Mouse (Mus musculus): ENCODE results near the gene Cntln. TPM values are rescaled to one million over a fixed set of nuclear protein-coding genes. Genes with fewer than 3 reads are reported as not detected.

Gene Cntln
- polyA plus RNA-seq, 1 experiment from 2014 or later: 6.9 TPM

DNA sequence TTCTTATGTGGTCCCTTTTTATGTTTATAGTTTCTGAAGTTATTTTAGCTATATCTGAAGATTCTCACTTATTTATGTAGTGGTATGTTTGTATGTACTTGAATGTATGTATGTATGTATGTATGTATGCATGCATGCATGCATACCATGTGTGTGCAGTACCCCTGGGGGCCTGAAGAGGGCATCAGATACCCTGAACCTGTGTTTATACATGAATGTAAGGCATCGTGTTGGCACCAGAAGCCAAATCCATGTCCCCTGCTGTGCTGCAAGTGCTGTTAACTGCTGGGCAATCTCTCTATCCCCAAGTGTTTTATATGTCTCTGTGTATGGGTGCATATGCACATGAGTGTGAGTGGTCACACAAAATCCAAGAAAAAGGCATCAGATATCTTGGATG, 34.3 kb downstream of the Cntln start:
- H3K4me2 ChIP-seq (ENCODE audit: low read length): no peak overlapping the region
- H3K27ac ChIP-seq (ENCODE audit: low read depth, low read length): no peak overlapping the region
- H3K4me1 ChIP-seq (ENCODE audit: control insufficient read depth, insufficient read depth, low read length): no peaks in the 10 kb centered on the region
- H3K9me3 ChIP-seq (replicated peaks; ENCODE audit: control insufficient read depth, low read length): no peaks in the 10 kb centered on the region
- no peak overlapping the region for H3K4me3 ChIP-seq (ENCODE audit: low read depth, low read length)
- DNase-seq (ENCODE audit: low spot score): no peak
- no peak for ATAC-seq
- no peaks in the 10 kb centered on the region for H3K27me3 ChIP-seq (replicated peaks; ENCODE audit: control insufficient read depth, insufficient read depth, low read length)
- 91% methylated on average over 1 of the region's 1 CpGs for WGBS
- no peak overlapping the region for H3K9ac ChIP-seq (ENCODE audit: low read length)
- H3K36me3 ChIP-seq (ENCODE audit: control insufficient read depth, insufficient read depth, low read length): no peaks in the 10 kb centered on the region

- Histone ChIP-seq H3K9me3 (replicated peaks; ENCODE audit: control insufficient read depth, low read length) (0 out of 2 replicates have a peak, but pooled peaks cover 2% of the 10 kb centered on the region), H3K9ac (ENCODE audit: low read length) (no peak overlapping the region)
- DNase-seq (ENCODE audit: low spot score): no peak
These were observed 50.3 kb downstream of the Cntln start for GRCm38 (mm10) chr4:84934342-84934929.

DNA sequence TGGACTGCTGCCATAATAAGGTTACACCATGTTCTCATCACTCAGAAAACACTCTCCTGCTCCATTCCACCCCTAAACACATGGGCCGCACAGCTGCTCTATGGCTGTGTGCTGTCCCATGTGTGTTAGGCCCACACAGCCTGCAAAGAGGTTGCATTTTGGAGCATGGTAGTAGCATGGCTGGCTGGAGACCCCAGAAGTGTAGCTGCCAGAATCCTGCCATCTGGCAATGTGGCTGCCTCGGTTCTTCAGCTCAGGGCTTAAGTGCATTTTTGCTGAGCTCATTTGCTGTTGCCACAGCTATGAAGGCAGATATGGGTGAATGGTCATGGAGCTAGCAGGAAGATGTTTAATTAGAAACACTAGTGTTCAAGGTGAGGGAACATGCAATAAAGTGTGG, 58.0 kb downstream of the Cntln start:
- Histone ChIP-seq H3K4me2 (ENCODE audit: low read length) (no peak overlapping the region), H3K27ac (ENCODE audit: low read depth, low read length) (no peak overlapping the region), H3K36me3 (ENCODE audit: control insufficient read depth, insufficient read depth, low read length) (no peaks in the 10 kb centered on the region), H3K9me3 (replicated peaks; ENCODE audit: control insufficient read depth, low read length) (no peaks in the 10 kb centered on the region), H3K27me3 (replicated peaks; ENCODE audit: control insufficient read depth, insufficient read depth, low read length) (no peaks in the 10 kb centered on the region), H3K4me3 (ENCODE audit: low read depth, low read length) (no peak overlapping the region), H3K4me1 (ENCODE audit: control insufficient read depth, insufficient read depth, low read length) (peaks cover 4% of the 10 kb centered on the region; the same call in 1 of the 2 replicates), H3K9ac (ENCODE audit: low read length) (no peak overlapping the region)
- peak; percentile 62; the same call in 1 of the 2 replicates for ATAC-seq
- 52% methylated on average over 2 of the region's 2 CpGs for WGBS
- peak; percentile 37 for DNase-seq (ENCODE audit: low spot score)

More at GRCm38 (mm10) chr4:84934342-84934929, 50.3 kb downstream of the Cntln start:
- Histone ChIP-seq H3K4me2 (ENCODE audit: low read length) (no peak overlapping the region), H3K4me3 (ENCODE audit: low read depth, low read length) (no peak overlapping the region), H3K27ac (ENCODE audit: low read depth, low read length) (no peak overlapping the region), H3K4me1 (ENCODE audit: control insufficient read depth, insufficient read depth, low read length) (no peaks in the 10 kb centered on the region), H3K36me3 (ENCODE audit: control insufficient read depth, insufficient read depth, low read length) (no peaks in the 10 kb centered on the region), H3K27me3 (replicated peaks; ENCODE audit: control insufficient read depth, insufficient read depth, low read length) (no peaks in the 10 kb centered on the region)
- ATAC-seq: no peak
- 91% methylated on average over 6 of the region's 6 CpGs for WGBS

GRCm38 (mm10) chr4:84942651-84943050, 58.5 kb downstream of the Cntln start:
- ATAC-seq (no peak), DNase-seq (ENCODE audit: low spot score) (no peak)
- Histone ChIP-seq H3K27me3 (replicated peaks; ENCODE audit: control insufficient read depth, insufficient read depth, low read length) (no peaks in the 10 kb centered on the region), H3K36me3 (ENCODE audit: control insufficient read depth, insufficient read depth, low read length) (no peaks in the 10 kb centered on the region), H3K27ac (ENCODE audit: low read depth, low read length) (no peak overlapping the region), H3K9me3 (replicated peaks; ENCODE audit: control insufficient read depth, low read length) (no peaks in the 10 kb centered on the region), H3K4me2 (ENCODE audit: low read length) (no peak overlapping the region), H3K4me3 (ENCODE audit: low read depth, low read length) (no peak overlapping the region), H3K4me1 (ENCODE audit: control insufficient read depth, insufficient read depth, low read length) (peaks cover 4% of the 10 kb centered on the region; the same call in 1 of the 2 replicates), H3K9ac (ENCODE audit: low read length) (no peak overlapping the region)
- 71% methylated on average over 2 of the region's 2 CpGs for WGBS

- Histone ChIP-seq H3K27ac (ENCODE audit: low read depth, low read length) (no peak overlapping the region), H3K4me3 (ENCODE audit: low read depth, low read length) (no peak overlapping the region), H3K9me3 (replicated peaks; ENCODE audit: control insufficient read depth, low read length) (no peaks in the 10 kb centered on the region), H3K4me1 (ENCODE audit: control insufficient read depth, insufficient read depth, low read length) (peaks cover 4% of the 10 kb centered on the region; the same call in 1 of the 2 replicates), H3K9ac (ENCODE audit: low read length) (no peak overlapping the region), H3K36me3 (ENCODE audit: control insufficient read depth, insufficient read depth, low read length) (no peaks in the 10 kb centered on the region), H3K27me3 (replicated peaks; ENCODE audit: control insufficient read depth, insufficient read depth, low read length) (no peaks in the 10 kb centered on the region), H3K4me2 (ENCODE audit: low read length) (no peak overlapping the region)
- DNase-seq (ENCODE audit: low spot score): peak; percentile 6
- no peak for ATAC-seq
- 80% methylated on average over 4 of the region's 4 CpGs for WGBS
These were observed 60.0 kb downstream of the Cntln start for GRCm38 (mm10) chr4:84944100-84944499.

DNA sequence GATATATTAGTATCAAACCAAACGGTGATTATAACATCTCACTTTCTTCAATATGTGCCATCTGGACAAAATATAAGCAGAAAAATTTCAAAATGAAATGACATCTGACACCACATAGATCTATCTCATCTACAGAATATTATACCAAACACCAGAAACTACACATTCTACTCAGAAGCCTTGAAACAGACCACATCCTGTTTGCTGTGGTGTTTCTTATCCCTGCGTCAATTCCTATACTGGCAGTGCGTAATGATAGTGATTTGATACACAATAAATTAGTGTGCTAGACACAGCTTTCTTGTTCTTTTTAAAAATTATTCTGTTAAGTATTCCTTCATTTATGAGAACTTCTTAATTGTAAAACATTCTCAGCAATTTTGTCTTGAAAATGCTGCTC, 62.3 kb downstream of the Cntln start:
- Histone ChIP-seq H3K4me3 (ENCODE audit: low read depth, low read length) (no peak overlapping the region), H3K36me3 (ENCODE audit: control insufficient read depth, insufficient read depth, low read length) (no peaks in the 10 kb centered on the region), H3K9me3 (replicated peaks; ENCODE audit: control insufficient read depth, low read length) (no peaks in the 10 kb centered on the region), H3K27me3 (replicated peaks; ENCODE audit: control insufficient read depth, insufficient read depth, low read length) (no peaks in the 10 kb centered on the region), H3K27ac (ENCODE audit: low read depth, low read length) (no peak overlapping the region), H3K4me1 (ENCODE audit: control insufficient read depth, insufficient read depth, low read length) (peaks cover 4% of the 10 kb centered on the region; the same call in 1 of the 2 replicates), H3K9ac (ENCODE audit: low read length) (no peak overlapping the region), H3K4me2 (ENCODE audit: low read length) (no peak overlapping the region)
- DNase-seq (ENCODE audit: low spot score) (no peak), ATAC-seq (no peak)
- 86% methylated on average over 3 of the region's 3 CpGs for WGBS

GRCm38 (mm10) chr4:84976875-84977646, 93.0 kb downstream of the Cntln start:
- Histone ChIP-seq H3K4me3 (ENCODE audit: low read depth, low read length) (no peak overlapping the region), H3K27me3 (replicated peaks; ENCODE audit: control insufficient read depth, insufficient read depth, low read length) (no peaks in the 10 kb centered on the region), H3K36me3 (ENCODE audit: control insufficient read depth, insufficient read depth, low read length) (no peaks in the 10 kb centered on the region), H3K27ac (ENCODE audit: low read depth, low read length) (no peak overlapping the region), H3K9ac (ENCODE audit: low read length) (no peak overlapping the region), H3K4me2 (ENCODE audit: low read length) (no peak overlapping the region), H3K9me3 (replicated peaks; ENCODE audit: control insufficient read depth, low read length) (no peaks in the 10 kb centered on the region), H3K4me1 (ENCODE audit: control insufficient read depth, insufficient read depth, low read length) (no peaks in the 10 kb centered on the region)
- ATAC-seq: no peak
- peak; percentile 3 for DNase-seq (ENCODE audit: low spot score)
- 65% methylated on average over 7 of the region's 7 CpGs for WGBS

DNA sequence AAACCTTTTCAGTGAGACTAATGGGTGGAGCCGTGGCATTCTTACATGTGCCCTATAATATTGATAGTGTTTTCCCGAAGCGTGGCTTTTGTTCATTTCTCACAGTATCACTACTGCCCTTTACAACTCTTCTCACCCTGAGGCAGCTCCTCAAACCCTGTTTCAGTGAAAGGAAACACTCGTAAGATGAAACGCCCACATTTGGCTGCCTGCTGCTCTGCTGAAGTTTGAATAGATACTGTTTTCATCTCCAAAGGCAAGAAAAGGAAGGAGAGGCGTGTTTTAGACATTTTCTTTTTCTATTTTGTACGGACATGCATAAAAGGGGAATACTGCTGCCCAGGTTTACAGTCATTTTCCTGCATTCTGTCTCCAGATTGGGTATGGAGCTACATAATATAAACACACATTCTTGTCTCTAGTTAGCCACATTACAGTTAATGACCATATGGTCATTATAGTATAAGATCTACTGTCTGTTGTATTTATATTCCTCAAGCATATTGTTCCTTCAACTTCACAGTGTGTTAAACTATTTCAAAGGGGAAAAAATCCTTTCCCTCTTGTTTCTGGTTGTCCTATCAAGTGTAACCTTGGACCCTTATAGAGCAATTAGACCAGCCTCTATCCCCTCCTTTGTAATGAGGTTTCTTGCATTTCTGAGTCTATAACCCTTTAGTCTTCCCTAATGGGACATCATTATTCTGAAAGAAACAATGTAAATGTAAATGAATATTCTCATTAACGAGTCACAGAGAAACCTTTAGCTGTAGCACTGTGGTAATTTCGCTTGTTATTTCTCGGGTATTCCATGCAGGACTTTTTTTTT, 111.6 kb downstream of the Cntln start:
- H3K4me3 ChIP-seq (ENCODE audit: low read depth, low read length): no peak overlapping the region
- no peak overlapping the region for H3K9ac ChIP-seq (ENCODE audit: low read length)
- H3K4me1 ChIP-seq (ENCODE audit: control insufficient read depth, insufficient read depth, low read length): peaks cover 6% of the 10 kb centered on the region
- 9% methylated on average over 10 of the region's 10 CpGs for WGBS
- DNase-seq (ENCODE audit: low spot score) (peak; percentile 69), ATAC-seq (peak; percentile 80)
- H3K4me2 ChIP-seq (ENCODE audit: low read length): peak overlapping the region; percentile 21; the same call in 1 of the 2 replicates
- H3K27ac ChIP-seq (ENCODE audit: low read depth, low read length): no peak overlapping the region
- H3K9me3 ChIP-seq (replicated peaks; ENCODE audit: control insufficient read depth, low read length): no peaks in the 10 kb centered on the region
- H3K27me3 ChIP-seq (replicated peaks; ENCODE audit: control insufficient read depth, insufficient read depth, low read length): no peaks in the 10 kb centered on the region
- H3K36me3 ChIP-seq (ENCODE audit: control insufficient read depth, insufficient read depth, low read length): no peaks in the 10 kb centered on the region

Data from forebrain, embryonic 14.5 days (tissue).